In genomic region chr12:56694361-56694760, GRCm38 (mm10) we compare ENCODE assay signal across 24 mouse cellular contexts. TPM values are rescaled to one million over a fixed set of nuclear protein-coding genes. Genes with fewer than 3 reads are reported as not detected.
DNase-seq lines count a peak whose midpoint lies in the region; ATAC-seq and TF ChIP-seq lines count a peak whose summit lies in the region.
"Had no signal": no experiment of that assay in that cellular context is flagged by ENCODE, and none has a peak within 500 bp of the region (broad histone marks: within the 10 kb centered on the region; RNA-seq: fewer than 3 reads in every experiment).

No protein-coding gene starts in this region.

- H3K4me3 ChIP-seq in hindbrain, embryonic 11.5 days (ENCODE audit: low read depth, low read length): no peak overlapping the region
- no peak overlapping the region for H3K4me3 ChIP-seq in hindbrain, embryonic 13.5 days
- H3K4me3 ChIP-seq in embryonic facial prominence, embryonic 10.5 days: peak overlapping the region; percentile 61
- peak overlapping the region; percentile 47; the same call in 1 of the 2 replicates for H3K4me3 ChIP-seq in limb, embryonic 13.5 days
- no peak overlapping the region for H3K4me3 ChIP-seq in lung, postnatal 0 days (ENCODE audit: low read depth, low read length)

- H3K4me1 ChIP-seq in hindbrain, embryonic 11.5 days (replicated peaks; ENCODE audit: control insufficient read depth, insufficient read depth, low read length): no peaks in the 10 kb centered on the region; the same call in 1 of the 2 replicates
- H3K4me1 ChIP-seq in hindbrain, embryonic 13.5 days (replicated peaks): peaks cover 25% of the 10 kb centered on the region
- peaks cover 76% of the 10 kb centered on the region for H3K4me1 ChIP-seq in embryonic facial prominence, embryonic 10.5 days
- peaks cover 56% of the 10 kb centered on the region for H3K4me1 ChIP-seq in limb, embryonic 13.5 days
- peaks cover 14% of the 10 kb centered on the region; the same call in 1 of the 2 replicates for H3K4me1 ChIP-seq in lung, postnatal 0 days (ENCODE audit: insufficient read depth, low read depth, low read length)

- peak; percentile 55 for DNase-seq in hindbrain, embryonic 11.5 days (ENCODE audit: low spot score)
- DNase-seq in ES-CJ7 (ENCODE audit: low read depth, low spot score): peak; percentile 29
- no peak for DNase-seq in embryonic facial prominence, embryonic 10.5 days (ENCODE audit: low spot score)
- no peak for DNase-seq in lung, postnatal 0 days (ENCODE audit: low spot score)
- DNase-seq in frontal cortex, postnatal 36 days (ENCODE audit: low spot score in 2 of 2): no peak
- DNase-seq: adrenal gland, postnatal 10 days; B cell, adult 2 months; cerebellum, adult 8-10 months; gastrocnemius, postnatal 14 days; kidney, adult 9 months; kidney, postnatal 14 days; lung, postnatal 4 days had no signal

- H3K4me2 ChIP-seq in hindbrain, embryonic 11.5 days (replicated peaks; ENCODE audit: low read depth, low read length): no peak overlapping the region
- H3K4me2 ChIP-seq in hindbrain, embryonic 13.5 days: no peak overlapping the region
- H3K4me2 ChIP-seq in limb, embryonic 13.5 days (replicated peaks): peak overlapping the region; percentile 68
- no peak overlapping the region for H3K4me2 ChIP-seq in lung, postnatal 0 days (replicated peaks; ENCODE audit: low read depth, low read length)
- H3K4me2 ChIP-seq: forebrain, embryonic 15.5 days had no signal

- no peak overlapping the region for H3K27ac ChIP-seq in hindbrain, embryonic 11.5 days (ENCODE audit: low read depth, low read length)
- H3K27ac ChIP-seq in hindbrain, embryonic 13.5 days: no peak overlapping the region
- no peak overlapping the region for H3K27ac ChIP-seq in embryonic facial prominence, embryonic 10.5 days (replicated peaks)
- no peak overlapping the region for H3K27ac ChIP-seq in limb, embryonic 13.5 days
- no peak overlapping the region for H3K27ac ChIP-seq in lung, postnatal 0 days (ENCODE audit: low read length)
- H3K27ac ChIP-seq: forebrain, embryonic 15.5 days; hindbrain, postnatal 0 days; liver, embryonic 14.5 days; lung, embryonic 15.5 days had no signal

- H3K36me3 ChIP-seq in hindbrain, embryonic 11.5 days (ENCODE audit: control insufficient read depth, insufficient read depth, low read length): no peaks in the 10 kb centered on the region
- H3K36me3 ChIP-seq in hindbrain, embryonic 13.5 days: no peaks in the 10 kb centered on the region
- H3K36me3 ChIP-seq in embryonic facial prominence, embryonic 10.5 days (replicated peaks): no peaks in the 10 kb centered on the region
- no peaks in the 10 kb centered on the region for H3K36me3 ChIP-seq in limb, embryonic 13.5 days
- no peaks in the 10 kb centered on the region for H3K36me3 ChIP-seq in lung, postnatal 0 days (ENCODE audit: insufficient read depth, low read length)
- H3K36me3 ChIP-seq: forebrain, embryonic 15.5 days; heart, embryonic 12.5 days; lung, embryonic 15.5 days had no signal

- H3K9me3 ChIP-seq in hindbrain, embryonic 11.5 days (ENCODE audit: control insufficient read depth, low read length): no peaks in the 10 kb centered on the region
- H3K9me3 ChIP-seq in hindbrain, embryonic 13.5 days: no peaks in the 10 kb centered on the region
- H3K9me3 ChIP-seq in embryonic facial prominence, embryonic 10.5 days: no peaks in the 10 kb centered on the region
- no peaks in the 10 kb centered on the region for H3K9me3 ChIP-seq in limb, embryonic 13.5 days
- no peaks in the 10 kb centered on the region for H3K9me3 ChIP-seq in lung, postnatal 0 days (ENCODE audit: low read length)
- H3K9me3 ChIP-seq: forebrain, embryonic 15.5 days; heart, embryonic 12.5 days; lung, embryonic 15.5 days had no signal

- 4% methylated on average over 14 of the region's 14 CpGs for WGBS in hindbrain, embryonic 11.5 days
- WGBS in hindbrain, embryonic 13.5 days: 2% methylated on average over 14 of the region's 14 CpGs
- 3% methylated on average over 14 of the region's 14 CpGs for WGBS in embryonic facial prominence, embryonic 10.5 days
- 3% methylated on average over 14 of the region's 14 CpGs for WGBS in limb, embryonic 13.5 days
- 6% methylated on average over 14 of the region's 14 CpGs for WGBS in lung, postnatal 0 days

- H3K27me3 ChIP-seq in hindbrain, embryonic 11.5 days (ENCODE audit: control insufficient read depth, insufficient read depth, low read length): peaks cover 96% of the 10 kb centered on the region
- peaks cover 98% of the 10 kb centered on the region for H3K27me3 ChIP-seq in hindbrain, embryonic 13.5 days
- peaks cover 100% of the 10 kb centered on the region for H3K27me3 ChIP-seq in embryonic facial prominence, embryonic 10.5 days (replicated peaks; ENCODE audit: low read depth, poor library complexity, severe bottlenecking)
- peaks cover 96% of the 10 kb centered on the region for H3K27me3 ChIP-seq in limb, embryonic 13.5 days
- H3K27me3 ChIP-seq in lung, postnatal 0 days (replicated peaks; ENCODE audit: insufficient read depth, low read length): peaks cover 93% of the 10 kb centered on the region
- H3K27me3 ChIP-seq: CH12.LX had no signal

- TF ChIP-seq EP300 in lung, postnatal 0 days (IDR thresholded peaks at IDR 0.05): no peak

- no peak for TF ChIP-seq CTCF in lung, postnatal 0 days (IDR thresholded peaks at IDR 0.05)

- H3K9ac ChIP-seq in hindbrain, embryonic 11.5 days (ENCODE audit: low read depth, low read length): no peak overlapping the region
- no peak overlapping the region for H3K9ac ChIP-seq in hindbrain, embryonic 13.5 days
- H3K9ac ChIP-seq in limb, embryonic 13.5 days: no peak overlapping the region
- no peak overlapping the region for H3K9ac ChIP-seq in lung, postnatal 0 days (replicated peaks; ENCODE audit: low read depth)
- H3K9ac ChIP-seq: forebrain, embryonic 15.5 days; heart, embryonic 12.5 days; liver, embryonic 14.5 days; lung, embryonic 15.5 days had no signal

- no peak for ATAC-seq in hindbrain, embryonic 11.5 days (ENCODE audit: low FRiP score)
- no peak for ATAC-seq in hindbrain, embryonic 13.5 days (ENCODE audit: low FRiP score)
- ATAC-seq in limb, embryonic 13.5 days (ENCODE audit: low FRiP score, low read depth): no peak
- no peak for ATAC-seq in lung, postnatal 0 days
- ATAC-seq: activated CD4-positive, CD25-positive, alpha-beta regulatory T cell, adult 4 months; hindbrain, postnatal 0 days; intestine, embryonic 16.5 days had no signal

RNA-seq across cellular contexts. Expression of gene Pax9, which starts 2.8 kb away (rescaled TPM):
- polyA plus RNA-seq in hindbrain, embryonic 11.5 days (2014; fragmentation: Nextera tagmentation; extraction: Ambion mirVana): 1.4 and 2.5 TPM in 2 replicates
- polyA plus RNA-seq in hindbrain, embryonic 13.5 days (2015; fragmentation: Nextera tagmentation; extraction: Ambion mirVana): 0.05 and 0.23 TPM in 2 replicates
- polyA plus RNA-seq in embryonic facial prominence, embryonic 10.5 days (2016; fragmentation: Nextera tagmentation; extraction: Ambion mirVana): 6.3 and 9.9 TPM in 2 replicates
- 7.2 and 10.2 TPM in 2 replicates for polyA plus RNA-seq in limb, embryonic 13.5 days (2015; fragmentation: Nextera tagmentation; extraction: Ambion mirVana)
- 0.05 and 0.11 TPM in 2 replicates for polyA plus RNA-seq in lung, postnatal 0 days (2015; fragmentation: Nextera tagmentation; extraction: Ambion mirVana)
- polyA plus RNA-seq: activated CD4-positive, CD25-positive, alpha-beta regulatory T cell, adult 4 months; forebrain, embryonic 15.5 days; hindbrain, postnatal 0 days; intestine, embryonic 16.5 days; spleen, adult 2 months; urinary bladder, adult 2 months had no signal

Comparison
In these comparisons a context has a peak if more than half of its experiments do, and no peak if none do; other contexts are left out.
1. DNase-seq: peak in hindbrain, embryonic 11.5 days (single experiment) and ES-CJ7 (single experiment); none in embryonic facial prominence, embryonic 10.5 days (single experiment), lung, postnatal 0 days (single experiment) and frontal cortex, postnatal 36 days (0 of 2).
2. H3K4me3 ChIP-seq: peak in embryonic facial prominence, embryonic 10.5 days (single experiment) and limb, embryonic 13.5 days (single experiment); none in hindbrain, embryonic 11.5 days (single experiment), hindbrain, embryonic 13.5 days (single experiment) and lung, postnatal 0 days (single experiment).